Mouse (Mus musculus): ENCODE measurements around the gene Selenot. TPM values are rescaled to one million over a fixed set of nuclear protein-coding genes. Genes with fewer than 3 reads are reported as not detected.
"Not testable (repeated sequence)": the region's sequence is repeated elsewhere in the genome, so short reads cannot be mapped to it uniquely, and the experiment has no call there.

The Selenot gene
- polyA plus RNA-seq, 1 experiment from 2014 or later: 18.1 TPM

GRCm38 (mm10) chr3:58590544-58590943 lies 14.1 kb downstream of the Selenot start:
- 95% methylated on average over 4 of the region's 4 CpGs for WGBS
- H3K4me3 ChIP-seq; DNase-seq (ENCODE audit: extremely low spot score, low spot score): not testable (repeated sequence)

GRCm38 (mm10) chr3:58592666-58593065 lies 16.2 kb downstream of the Selenot start:
- H3K4me1 ChIP-seq; H3K4me3 ChIP-seq; H3K9me3 ChIP-seq; DNase-seq (ENCODE audit: extremely low spot score, low spot score); H3K27ac ChIP-seq; H3K27me3 ChIP-seq (ENCODE audit: poor library complexity, severe bottlenecking): not testable (repeated sequence)
- 95% methylated on average over 7 of the region's 7 CpGs for WGBS
- H3K36me3 ChIP-seq (replicated peaks): peaks cover 83% of the 10 kb centered on the region

More at GRCm38 (mm10) chr3:58590544-58590943, 14.1 kb downstream of the Selenot start:
- H3K4me1 ChIP-seq; H3K27me3 ChIP-seq (ENCODE audit: poor library complexity, severe bottlenecking); H3K27ac ChIP-seq; H3K9me3 ChIP-seq: not testable (repeated sequence)
- peaks cover 91% of the 10 kb centered on the region for H3K36me3 ChIP-seq (replicated peaks)

GRCm38 (mm10) chr3:58593623-58594022 lies 17.2 kb downstream of the Selenot start:
- Histone ChIP-seq H3K4me1 (no peaks in the 10 kb centered on the region), H3K27ac (no peak overlapping the region), H3K9me3 (no peaks in the 10 kb centered on the region), H3K4me3 (no peak overlapping the region), H3K36me3 (replicated peaks) (peaks cover 83% of the 10 kb centered on the region), H3K27me3 (ENCODE audit: poor library complexity, severe bottlenecking) (no peaks in the 10 kb centered on the region)
- 62% methylated on average over 5 of the region's 5 CpGs for WGBS
- no peak for DNase-seq (ENCODE audit: extremely low spot score, low spot score)

- no peaks in the 10 kb centered on the region for H3K36me3 ChIP-seq (replicated peaks)
- H3K9me3 ChIP-seq: no peaks in the 10 kb centered on the region; the same call in 1 of the 2 replicates
- no peak for DNase-seq (ENCODE audit: extremely low spot score, low spot score)
- no peaks in the 10 kb centered on the region for H3K4me1 ChIP-seq
- WGBS: 86% methylated on average over 4 of the region's 4 CpGs
- no peak overlapping the region for H3K4me3 ChIP-seq
- H3K27me3 ChIP-seq (ENCODE audit: poor library complexity, severe bottlenecking): no peaks in the 10 kb centered on the region
- H3K27ac ChIP-seq: no peak overlapping the region
Measured at GRCm38 (mm10) chr3:58608506-58608905, 32.1 kb downstream of the Selenot start.

- no peak for DNase-seq (ENCODE audit: extremely low spot score, low spot score)
- Histone ChIP-seq H3K4me1 (no peaks in the 10 kb centered on the region), H3K4me3 (no peak overlapping the region), H3K27me3 (ENCODE audit: poor library complexity, severe bottlenecking) (no peaks in the 10 kb centered on the region), H3K27ac (no peak overlapping the region), H3K36me3 (replicated peaks) (no peaks in the 10 kb centered on the region), H3K9me3 (no peaks in the 10 kb centered on the region; the same call in 1 of the 2 replicates)
- 72% methylated on average over 5 of the region's 5 CpGs for WGBS
Measured at GRCm38 (mm10) chr3:58609985-58610384, 33.5 kb downstream of the Selenot start.

GRCm38 (mm10) chr3:58621066-58621465 lies 44.6 kb downstream of the Selenot start:
- H3K4me3 ChIP-seq: no peak overlapping the region
- no peaks in the 10 kb centered on the region for H3K9me3 ChIP-seq
- WGBS: 91% methylated on average over 7 of the region's 7 CpGs
- DNase-seq (ENCODE audit: extremely low spot score, low spot score): no peak
- H3K27me3 ChIP-seq (ENCODE audit: poor library complexity, severe bottlenecking): no peaks in the 10 kb centered on the region
- H3K4me1 ChIP-seq: no peaks in the 10 kb centered on the region
- no peak overlapping the region for H3K27ac ChIP-seq
- no peaks in the 10 kb centered on the region for H3K36me3 ChIP-seq (replicated peaks)

GRCm38 (mm10) chr3:58622665-58623394 lies 46.4 kb downstream of the Selenot start:
- no peaks in the 10 kb centered on the region for H3K27me3 ChIP-seq (ENCODE audit: poor library complexity, severe bottlenecking)
- no peaks in the 10 kb centered on the region for H3K4me1 ChIP-seq
- H3K27ac ChIP-seq: no peak overlapping the region
- 73% methylated on average over 3 of the region's 3 CpGs for WGBS
- H3K36me3 ChIP-seq (replicated peaks): no peaks in the 10 kb centered on the region
- H3K4me3 ChIP-seq: no peak overlapping the region
- DNase-seq (ENCODE audit: extremely low spot score, low spot score): no peak
- no peaks in the 10 kb centered on the region for H3K9me3 ChIP-seq

GRCm38 (mm10) chr3:58624981-58625380 lies 48.5 kb downstream of the Selenot start:
- WGBS: 88% methylated on average over 4 of the region's 4 CpGs
- H3K27me3 ChIP-seq (ENCODE audit: poor library complexity, severe bottlenecking): no peaks in the 10 kb centered on the region
- no peak for DNase-seq (ENCODE audit: extremely low spot score, low spot score)
- no peaks in the 10 kb centered on the region for H3K9me3 ChIP-seq
- H3K4me3 ChIP-seq: no peak overlapping the region
- no peak overlapping the region for H3K27ac ChIP-seq
- no peaks in the 10 kb centered on the region for H3K36me3 ChIP-seq (replicated peaks)
- H3K4me1 ChIP-seq: no peaks in the 10 kb centered on the region

- Histone ChIP-seq H3K4me1 (peaks cover 8% of the 10 kb centered on the region), H3K36me3 (replicated peaks) (no peaks in the 10 kb centered on the region), H3K9me3 (no peaks in the 10 kb centered on the region), H3K27ac (no peak overlapping the region), H3K27me3 (ENCODE audit: poor library complexity, severe bottlenecking) (no peaks in the 10 kb centered on the region), H3K4me3 (no peak overlapping the region)
- DNase-seq (ENCODE audit: extremely low spot score, low spot score): no peak
- 90% methylated on average over 2 of the region's 2 CpGs for WGBS
Measured at GRCm38 (mm10) chr3:58631693-58632092, 55.3 kb downstream of the Selenot start.

GRCm38 (mm10) chr3:58636406-58637295 lies 60.2 kb downstream of the Selenot start, which contains the start of gene Erich6:
Gene Erich6, minus strand, starts transcription at chr3:58637207.
- Histone ChIP-seq H3K27ac (peak within 1 kb of the TSS; percentile 82), H3K4me3 (peak within 1 kb of the TSS; percentile 68), H3K9me3 (no peaks in the 10 kb centered on the region; the same call in 1 of the 2 replicates), H3K4me1 (peaks cover 15% of the 10 kb centered on the region), H3K27me3 (ENCODE audit: poor library complexity, severe bottlenecking) (peaks cover 5% of the 10 kb centered on the region), H3K36me3 (replicated peaks) (no peaks in the 10 kb centered on the region)
- WGBS: under 1% methylated on average over 34 of the region's 34 CpGs
- peak; percentile 59 for DNase-seq (ENCODE audit: extremely low spot score, low spot score)
